Mouse (Mus musculus): Measurements from ENCODE around the gene Rundc3a. TPM values are rescaled to one million over a fixed set of nuclear protein-coding genes. Genes with fewer than 3 reads are reported as not detected.

Gene Rundc3a
- 7.0 and 9.2 TPM in 2 replicates for polyA plus RNA-seq (2015; fragmentation: Nextera tagmentation; extraction: Ambion mirVana)

DNA sequence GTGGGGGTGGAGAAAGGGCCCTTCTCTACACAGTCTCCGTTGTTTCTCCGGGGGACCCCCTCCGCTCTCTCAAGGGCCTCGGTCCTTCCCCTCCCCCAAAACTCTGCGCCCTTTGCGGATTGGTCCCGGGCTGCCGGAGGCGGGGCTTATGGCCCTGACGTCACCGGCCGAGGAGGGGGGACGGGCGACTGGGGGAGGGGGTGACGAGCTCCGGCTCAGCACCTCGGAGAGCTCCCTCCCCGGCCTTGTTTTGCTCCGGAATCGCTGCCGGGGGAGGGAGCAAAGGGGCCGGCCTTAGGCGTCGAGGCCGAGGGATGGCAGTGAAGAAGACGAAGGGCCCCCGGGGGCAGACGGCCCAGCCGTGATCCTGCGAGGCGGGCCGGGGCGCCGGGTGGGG is at the start of gene Rundc3a:
TSS of gene Rundc3a (plus strand) at position 166 of the 397 bp plus-strand sequence.
- no peaks in the 10 kb centered on the region for H3K36me3 ChIP-seq (ENCODE audit: insufficient read depth, low read length)
- no peak for TF ChIP-seq CTCF (IDR thresholded peaks at IDR 0.05; ENCODE audit: low read depth)
- ATAC-seq (replicated peaks; ENCODE audit: low FRiP score, low read depth) (peak; percentile 58), DNase-seq (ENCODE audit: low spot score) (peak; percentile 86)
- H3K4me3 ChIP-seq (replicated peaks; ENCODE audit: low read depth, low read length) = peak within 1 kb of the TSS; percentile 31
- no peak within 1 kb of the TSS; the same call in 1 of the 2 replicates for H3K27ac ChIP-seq
- H3K27me3 ChIP-seq (ENCODE audit: insufficient read depth, low read length) = 0 out of 2 replicates have a peak, but pooled peaks cover 3% of the 10 kb centered on the region
- peak within 1 kb of the TSS; percentile 74 for H3K4me2 ChIP-seq (ENCODE audit: low read length)
- H3K9me3 ChIP-seq (replicated peaks; ENCODE audit: low read length) = no peaks in the 10 kb centered on the region
- WGBS = 1% methylated on average over 31 of the region's 34 CpGs
- H3K4me1 ChIP-seq (replicated peaks; ENCODE audit: insufficient read depth, low read length) = peaks cover 14% of the 10 kb centered on the region
- no peak within 1 kb of the TSS for H3K9ac ChIP-seq (ENCODE audit: low read depth, low read length)

DNA sequence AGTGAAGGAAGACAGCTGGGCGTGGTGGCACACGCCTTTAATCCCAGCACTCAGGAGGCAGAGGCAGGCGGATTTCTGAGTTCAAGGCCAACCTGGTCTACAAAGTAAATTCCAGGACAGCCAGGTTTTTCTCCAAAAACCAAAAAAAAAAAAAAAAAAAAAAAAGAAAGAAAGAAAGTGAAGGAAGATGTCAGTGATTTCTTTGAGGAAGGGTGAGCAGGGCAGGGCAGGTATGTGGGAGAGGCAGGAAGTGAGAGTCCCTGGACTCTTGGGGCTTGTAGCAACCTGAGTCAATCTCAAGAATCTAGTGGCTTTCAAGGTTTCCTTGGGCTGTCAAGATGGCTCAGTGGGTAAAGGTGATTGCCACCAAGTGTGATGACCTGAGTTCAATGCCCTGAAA is 48.7 kb upstream of the Rundc3a start:
- H3K4me3 ChIP-seq (replicated peaks; ENCODE audit: low read depth, low read length) = no peak overlapping the region
- H3K9me3 ChIP-seq (replicated peaks; ENCODE audit: low read length) = no peaks in the 10 kb centered on the region
- no peak for TF ChIP-seq CTCF (IDR thresholded peaks at IDR 0.05; ENCODE audit: low read depth)
- no peaks in the 10 kb centered on the region for H3K27me3 ChIP-seq (ENCODE audit: insufficient read depth, low read length)
- no peak overlapping the region for H3K4me2 ChIP-seq (ENCODE audit: low read length)
- H3K9ac ChIP-seq (ENCODE audit: low read depth, low read length) = no peak overlapping the region
- ATAC-seq (replicated peaks; ENCODE audit: low FRiP score, low read depth) (no peak), DNase-seq (ENCODE audit: low spot score) (no peak)
- no peak overlapping the region for H3K27ac ChIP-seq
- no peaks in the 10 kb centered on the region for H3K4me1 ChIP-seq (replicated peaks; ENCODE audit: insufficient read depth, low read length)
- 92% methylated on average over 3 of the region's 3 CpGs for WGBS
- H3K36me3 ChIP-seq (ENCODE audit: insufficient read depth, low read length) = no peaks in the 10 kb centered on the region

- Histone ChIP-seq H3K36me3 (ENCODE audit: insufficient read depth, low read length) (no peaks in the 10 kb centered on the region), H3K9ac (ENCODE audit: low read depth, low read length) (no peak overlapping the region), H3K4me2 (ENCODE audit: low read length) (no peak overlapping the region), H3K4me1 (replicated peaks; ENCODE audit: insufficient read depth, low read length) (no peaks in the 10 kb centered on the region), H3K27ac (no peak overlapping the region), H3K27me3 (ENCODE audit: insufficient read depth, low read length) (no peaks in the 10 kb centered on the region), H3K4me3 (replicated peaks; ENCODE audit: low read depth, low read length) (no peak overlapping the region), H3K9me3 (replicated peaks; ENCODE audit: low read length) (no peaks in the 10 kb centered on the region)
- no peak for TF ChIP-seq CTCF (IDR thresholded peaks at IDR 0.05; ENCODE audit: low read depth)
- WGBS = 57% methylated on average over 5 of the region's 5 CpGs
- ATAC-seq (replicated peaks; ENCODE audit: low FRiP score, low read depth) = no peak
- DNase-seq (ENCODE audit: low spot score) = no peak
These were observed 46.3 kb upstream of the Rundc3a start for GRCm38 (mm10) chr11:102346926-102347325.

DNA sequence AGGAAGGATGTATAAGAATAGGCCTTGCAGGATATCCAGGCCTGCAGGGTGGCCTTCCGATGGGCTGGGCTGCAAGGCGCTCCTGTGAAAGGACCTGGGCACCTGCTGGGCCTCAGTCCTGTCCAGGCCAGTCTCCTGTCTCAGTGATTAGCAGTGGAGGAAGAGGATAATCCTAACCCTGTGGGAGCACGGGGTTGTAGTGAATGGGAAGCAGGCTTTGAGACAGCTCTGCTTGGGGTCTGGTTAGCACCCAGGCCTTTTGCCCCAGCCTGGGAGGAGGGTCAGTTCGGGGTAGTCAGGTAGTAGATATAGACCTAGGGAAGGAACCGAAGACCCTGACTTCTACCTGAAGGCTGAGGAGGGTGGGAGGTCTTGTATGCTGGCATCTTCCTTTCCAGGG is 45.5 kb upstream of the Rundc3a start:
- Histone ChIP-seq H3K27me3 (ENCODE audit: insufficient read depth, low read length) (no peaks in the 10 kb centered on the region), H3K36me3 (ENCODE audit: insufficient read depth, low read length) (no peaks in the 10 kb centered on the region), H3K27ac (no peak overlapping the region), H3K4me3 (replicated peaks; ENCODE audit: low read depth, low read length) (no peak overlapping the region), H3K9ac (ENCODE audit: low read depth, low read length) (no peak overlapping the region), H3K4me2 (ENCODE audit: low read length) (no peak overlapping the region), H3K4me1 (replicated peaks; ENCODE audit: insufficient read depth, low read length) (no peaks in the 10 kb centered on the region), H3K9me3 (replicated peaks; ENCODE audit: low read length) (no peaks in the 10 kb centered on the region)
- DNase-seq (ENCODE audit: low spot score) (no peak), ATAC-seq (replicated peaks; ENCODE audit: low FRiP score, low read depth) (no peak)
- 83% methylated on average over 5 of the region's 5 CpGs for WGBS
- TF ChIP-seq CTCF (IDR thresholded peaks at IDR 0.05; ENCODE audit: low read depth) = no peak

- Histone ChIP-seq H3K9me3 (replicated peaks; ENCODE audit: low read length) (no peaks in the 10 kb centered on the region), H3K27me3 (ENCODE audit: insufficient read depth, low read length) (no peaks in the 10 kb centered on the region), H3K4me3 (replicated peaks; ENCODE audit: low read depth, low read length) (no peak overlapping the region), H3K36me3 (ENCODE audit: insufficient read depth, low read length) (no peaks in the 10 kb centered on the region), H3K4me1 (replicated peaks; ENCODE audit: insufficient read depth, low read length) (no peaks in the 10 kb centered on the region), H3K27ac (no peak overlapping the region), H3K4me2 (ENCODE audit: low read length) (no peak overlapping the region), H3K9ac (ENCODE audit: low read depth, low read length) (no peak overlapping the region)
- no peak for DNase-seq (ENCODE audit: low spot score)
- WGBS = 89% methylated on average over 7 of the region's 7 CpGs
- ATAC-seq (replicated peaks; ENCODE audit: low FRiP score, low read depth) = no peak
- no peak for TF ChIP-seq CTCF (IDR thresholded peaks at IDR 0.05; ENCODE audit: low read depth)
These were observed 45.1 kb upstream of the Rundc3a start for GRCm38 (mm10) chr11:102348101-102348585.

DNA sequence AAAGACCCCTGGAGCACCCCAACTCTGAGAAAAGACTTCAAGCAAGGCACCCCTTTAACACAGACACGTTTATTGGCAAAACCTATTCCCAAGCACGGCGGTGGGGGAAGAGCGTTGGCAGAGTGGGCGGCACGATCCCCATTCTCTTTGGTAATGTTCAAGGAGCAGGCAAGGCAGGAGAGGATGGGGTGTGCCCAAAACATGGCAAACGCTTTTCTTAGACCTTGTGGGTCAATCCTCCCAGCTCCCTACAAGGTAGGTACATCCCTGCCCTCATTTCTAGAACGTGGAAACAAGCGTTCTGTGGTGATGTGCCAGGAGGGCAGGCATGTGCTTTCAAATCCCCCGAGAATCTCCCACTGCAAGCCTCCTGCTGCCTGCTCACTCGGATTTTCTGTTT is 44.4 kb upstream of the Rundc3a start:
- 80% methylated on average over 11 of the region's 11 CpGs for WGBS
- Histone ChIP-seq H3K9ac (ENCODE audit: low read depth, low read length) (no peak overlapping the region), H3K4me3 (replicated peaks; ENCODE audit: low read depth, low read length) (no peak overlapping the region), H3K4me2 (ENCODE audit: low read length) (no peak overlapping the region), H3K27ac (no peak overlapping the region), H3K27me3 (ENCODE audit: insufficient read depth, low read length) (no peaks in the 10 kb centered on the region), H3K9me3 (replicated peaks; ENCODE audit: low read length) (no peaks in the 10 kb centered on the region), H3K4me1 (replicated peaks; ENCODE audit: insufficient read depth, low read length) (no peaks in the 10 kb centered on the region), H3K36me3 (ENCODE audit: insufficient read depth, low read length) (no peaks in the 10 kb centered on the region)
- TF ChIP-seq CTCF (IDR thresholded peaks at IDR 0.05; ENCODE audit: low read depth) = no peak
- no peak for DNase-seq (ENCODE audit: low spot score)
- ATAC-seq (replicated peaks; ENCODE audit: low FRiP score, low read depth) = no peak

Data from kidney, postnatal 0 days (tissue).